Mouse (Mus musculus): ENCODE data around the gene Trim44. TPM values are rescaled to one million over a fixed set of nuclear protein-coding genes. Genes with fewer than 3 reads are reported as not detected.

Trim44 gene
- polyA plus RNA-seq, 1 experiment from 2014 or later = 36.8 TPM

DNA sequence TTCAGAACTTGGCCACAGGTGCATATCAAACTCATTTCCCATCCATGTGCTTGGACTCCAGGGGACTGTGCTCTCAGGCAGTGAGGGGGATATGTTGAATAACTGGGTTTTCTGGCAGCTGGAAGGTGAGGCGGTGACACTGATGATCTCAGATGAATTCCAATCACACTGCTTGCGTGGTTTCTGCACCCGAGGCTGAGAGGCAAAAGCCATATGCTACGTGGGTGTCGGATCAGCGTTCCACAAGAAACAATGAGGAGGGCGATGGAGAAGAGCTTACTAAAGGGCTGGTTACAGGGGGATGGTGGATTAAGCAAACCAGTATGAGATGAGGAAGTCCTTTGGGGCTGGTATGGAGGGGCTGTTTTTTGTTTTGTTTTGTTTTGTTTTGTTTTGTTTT lies 127.8 kb downstream of the Trim44 start:
- WGBS = 81% methylated on average over 7 of the region's 7 CpGs
- ATAC-seq (ENCODE audit: insufficient number of reproducible peaks, insufficient read depth, low FRiP score, low read depth) = no peak

GRCm38 (mm10) chr2:102277946-102278345 lies 129.7 kb downstream of the Trim44 start:
- H3K4me2 ChIP-seq (replicated peaks; ENCODE audit: low read depth, low read length) = no peak overlapping the region
- H3K27me3 ChIP-seq (ENCODE audit: control insufficient read depth, insufficient read depth, low read length) = no peaks in the 10 kb centered on the region
- H3K4me1 ChIP-seq (ENCODE audit: control insufficient read depth, insufficient read depth, low read length) = no peaks in the 10 kb centered on the region
- no peak overlapping the region for H3K9ac ChIP-seq (replicated peaks; ENCODE audit: low read depth, low read length)
- H3K9me3 ChIP-seq (ENCODE audit: control insufficient read depth, low read depth, low read length) = no peaks in the 10 kb centered on the region
- 33% methylated on average over 1 of the region's 1 CpGs for WGBS
- H3K4me3 ChIP-seq (ENCODE audit: low read depth, low read length) = no peak overlapping the region
- no peaks in the 10 kb centered on the region for H3K36me3 ChIP-seq (ENCODE audit: control insufficient read depth, insufficient read depth, low read length)
- no peak for ATAC-seq (ENCODE audit: insufficient number of reproducible peaks, insufficient read depth, low FRiP score, low read depth)
- no peak overlapping the region for H3K27ac ChIP-seq (ENCODE audit: low read length)

More for the DNA sequence above, 127.8 kb downstream of the Trim44 start:
- H3K27me3 ChIP-seq (ENCODE audit: control insufficient read depth, insufficient read depth, low read length) = no peaks in the 10 kb centered on the region
- H3K36me3 ChIP-seq (ENCODE audit: control insufficient read depth, insufficient read depth, low read length) = no peaks in the 10 kb centered on the region
- no peaks in the 10 kb centered on the region for H3K4me1 ChIP-seq (ENCODE audit: control insufficient read depth, insufficient read depth, low read length)
- H3K27ac ChIP-seq (ENCODE audit: low read length) = no peak overlapping the region
- H3K9ac ChIP-seq (replicated peaks; ENCODE audit: low read depth, low read length) = no peak overlapping the region
- no peak overlapping the region for H3K4me3 ChIP-seq (ENCODE audit: low read depth, low read length)
- H3K9me3 ChIP-seq (ENCODE audit: control insufficient read depth, low read depth, low read length) = no peaks in the 10 kb centered on the region
- H3K4me2 ChIP-seq (replicated peaks; ENCODE audit: low read depth, low read length) = no peak overlapping the region

GRCm38 (mm10) chr2:102273280-102273679 lies 134.3 kb downstream of the Trim44 start:
- H3K9ac ChIP-seq (replicated peaks; ENCODE audit: low read depth, low read length) = no peak overlapping the region
- no peaks in the 10 kb centered on the region for H3K27me3 ChIP-seq (ENCODE audit: control insufficient read depth, insufficient read depth, low read length)
- H3K27ac ChIP-seq (ENCODE audit: low read length) = no peak overlapping the region
- H3K9me3 ChIP-seq (ENCODE audit: control insufficient read depth, low read depth, low read length) = no peaks in the 10 kb centered on the region
- H3K4me1 ChIP-seq (ENCODE audit: control insufficient read depth, insufficient read depth, low read length) = no peaks in the 10 kb centered on the region
- WGBS = 75% methylated on average over 7 of the region's 7 CpGs
- ATAC-seq (ENCODE audit: insufficient number of reproducible peaks, insufficient read depth, low FRiP score, low read depth) = no peak
- no peak overlapping the region for H3K4me3 ChIP-seq (ENCODE audit: low read depth, low read length)
- H3K4me2 ChIP-seq (replicated peaks; ENCODE audit: low read depth, low read length) = no peak overlapping the region
- no peaks in the 10 kb centered on the region for H3K36me3 ChIP-seq (ENCODE audit: control insufficient read depth, insufficient read depth, low read length)

GRCm38 (mm10) chr2:102267582-102268339 lies 139.9 kb downstream of the Trim44 start:
- no peaks in the 10 kb centered on the region for H3K27me3 ChIP-seq (ENCODE audit: control insufficient read depth, insufficient read depth, low read length)
- 58% methylated on average over 13 of the region's 13 CpGs for WGBS
- no peak overlapping the region for H3K4me2 ChIP-seq (replicated peaks; ENCODE audit: low read depth, low read length)
- H3K9me3 ChIP-seq (ENCODE audit: control insufficient read depth, low read depth, low read length) = no peaks in the 10 kb centered on the region
- no peak overlapping the region for H3K27ac ChIP-seq (ENCODE audit: low read length)
- no peaks in the 10 kb centered on the region for H3K4me1 ChIP-seq (ENCODE audit: control insufficient read depth, insufficient read depth, low read length)
- no peaks in the 10 kb centered on the region for H3K36me3 ChIP-seq (ENCODE audit: control insufficient read depth, insufficient read depth, low read length)
- H3K4me3 ChIP-seq (ENCODE audit: low read depth, low read length) = no peak overlapping the region
- H3K9ac ChIP-seq (replicated peaks; ENCODE audit: low read depth, low read length) = no peak overlapping the region
- no peak for ATAC-seq (ENCODE audit: insufficient number of reproducible peaks, insufficient read depth, low FRiP score, low read depth)

- Histone ChIP-seq H3K4me1 (ENCODE audit: control insufficient read depth, insufficient read depth, low read length) (no peaks in the 10 kb centered on the region), H3K9me3 (ENCODE audit: control insufficient read depth, low read depth, low read length) (no peaks in the 10 kb centered on the region), H3K27me3 (ENCODE audit: control insufficient read depth, insufficient read depth, low read length) (no peaks in the 10 kb centered on the region), H3K4me2 (replicated peaks; ENCODE audit: low read depth, low read length) (no peak overlapping the region), H3K36me3 (ENCODE audit: control insufficient read depth, insufficient read depth, low read length) (no peaks in the 10 kb centered on the region), H3K4me3 (ENCODE audit: low read depth, low read length) (no peak overlapping the region), H3K9ac (replicated peaks; ENCODE audit: low read depth, low read length) (no peak overlapping the region), H3K27ac (ENCODE audit: low read length) (no peak overlapping the region)
- ATAC-seq (ENCODE audit: insufficient number of reproducible peaks, insufficient read depth, low FRiP score, low read depth) = no peak
- 95% methylated on average over 3 of the region's 3 CpGs for WGBS
These were observed 140.7 kb downstream of the Trim44 start for GRCm38 (mm10) chr2:102266911-102267310.

DNA sequence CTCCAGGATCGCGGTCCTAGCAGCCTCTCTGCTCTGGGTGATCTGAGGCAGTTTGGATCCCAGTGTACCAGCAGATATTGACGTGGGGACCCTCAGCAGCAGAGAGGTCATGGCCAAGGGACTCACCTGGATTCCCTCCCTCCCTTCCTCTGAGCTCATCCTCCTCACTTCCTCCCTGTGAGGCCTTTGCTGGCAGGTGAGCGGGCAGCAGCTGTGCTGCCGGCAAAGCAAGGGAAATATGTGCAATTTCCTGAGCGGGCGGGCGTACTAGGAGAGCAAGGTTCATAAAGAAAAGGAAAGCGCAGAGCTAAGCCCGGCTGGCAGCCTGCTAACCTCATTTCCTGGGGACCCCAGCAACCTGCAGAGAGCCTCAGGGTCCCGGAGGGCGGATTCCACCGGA lies 148.5 kb downstream of the Trim44 start:
- no peak overlapping the region for H3K9ac ChIP-seq (replicated peaks; ENCODE audit: low read depth, low read length)
- no peak for ATAC-seq (ENCODE audit: insufficient number of reproducible peaks, insufficient read depth, low FRiP score, low read depth)
- 6% methylated on average over 13 of the region's 13 CpGs for WGBS

DNA sequence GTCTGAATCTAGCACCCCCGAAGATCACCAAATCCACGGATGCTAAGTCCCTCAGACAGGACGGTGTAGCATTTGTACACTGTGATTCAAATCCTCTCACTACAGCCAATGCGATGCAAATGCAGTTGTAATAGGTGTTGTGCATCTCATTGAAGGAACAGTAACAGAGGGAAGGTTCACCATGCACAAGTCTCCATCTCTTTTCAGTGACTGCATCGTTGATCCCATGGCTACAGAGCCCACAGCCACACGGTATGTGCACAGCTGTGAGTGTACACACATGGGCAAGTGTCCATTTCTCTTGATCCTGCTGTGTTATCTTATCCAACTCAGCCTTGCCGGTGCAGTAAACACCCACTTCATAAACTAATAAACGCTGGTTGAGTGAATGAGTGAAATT lies 148.9 kb downstream of the Trim44 start:
- no peak overlapping the region for H3K27ac ChIP-seq (ENCODE audit: low read length)
- no peak overlapping the region for H3K4me2 ChIP-seq (replicated peaks; ENCODE audit: low read depth, low read length)
- WGBS = 27% methylated on average over 8 of the region's 8 CpGs
- ATAC-seq (ENCODE audit: insufficient number of reproducible peaks, insufficient read depth, low FRiP score, low read depth) = no peak
- H3K9me3 ChIP-seq (ENCODE audit: control insufficient read depth, low read depth, low read length) = no peaks in the 10 kb centered on the region
- H3K9ac ChIP-seq (replicated peaks; ENCODE audit: low read depth, low read length) = no peak overlapping the region
- no peaks in the 10 kb centered on the region for H3K36me3 ChIP-seq (ENCODE audit: control insufficient read depth, insufficient read depth, low read length)
- H3K4me3 ChIP-seq (ENCODE audit: low read depth, low read length) = no peak overlapping the region
- peaks cover 6% of the 10 kb centered on the region; the same call in 1 of the 2 replicates for H3K4me1 ChIP-seq (ENCODE audit: control insufficient read depth, insufficient read depth, low read length)
- H3K27me3 ChIP-seq (ENCODE audit: control insufficient read depth, insufficient read depth, low read length) = no peaks in the 10 kb centered on the region

More for the DNA sequence above, 148.5 kb downstream of the Trim44 start:
- Histone ChIP-seq H3K27ac (ENCODE audit: low read length) (no peak overlapping the region), H3K9me3 (ENCODE audit: control insufficient read depth, low read depth, low read length) (no peaks in the 10 kb centered on the region), H3K4me2 (replicated peaks; ENCODE audit: low read depth, low read length) (no peak overlapping the region; the same call in 1 of the 2 replicates), H3K4me3 (ENCODE audit: low read depth, low read length) (no peak overlapping the region), H3K4me1 (ENCODE audit: control insufficient read depth, insufficient read depth, low read length) (peaks cover 6% of the 10 kb centered on the region; the same call in 1 of the 2 replicates), H3K27me3 (ENCODE audit: control insufficient read depth, insufficient read depth, low read length) (no peaks in the 10 kb centered on the region), H3K36me3 (ENCODE audit: control insufficient read depth, insufficient read depth, low read length) (no peaks in the 10 kb centered on the region)

- no peak overlapping the region for H3K4me3 ChIP-seq (ENCODE audit: low read depth, low read length)
These were observed 149.5 kb downstream of the Trim44 start for GRCm38 (mm10) chr2:102257964-102258605.

More at GRCm38 (mm10) chr2:102257964-102258605, 149.5 kb downstream of the Trim44 start:
- no peaks in the 10 kb centered on the region for H3K27me3 ChIP-seq (ENCODE audit: control insufficient read depth, insufficient read depth, low read length)
- peaks cover 6% of the 10 kb centered on the region; the same call in 1 of the 2 replicates for H3K4me1 ChIP-seq (ENCODE audit: control insufficient read depth, insufficient read depth, low read length)
- no peak overlapping the region for H3K9ac ChIP-seq (replicated peaks; ENCODE audit: low read depth, low read length)
- no peaks in the 10 kb centered on the region for H3K36me3 ChIP-seq (ENCODE audit: control insufficient read depth, insufficient read depth, low read length)
- no peak overlapping the region for H3K4me2 ChIP-seq (replicated peaks; ENCODE audit: low read depth, low read length)
- H3K27ac ChIP-seq (ENCODE audit: low read length) = no peak overlapping the region
- no peak; the same call in 1 of the 2 replicates for ATAC-seq (ENCODE audit: insufficient number of reproducible peaks, insufficient read depth, low FRiP score, low read depth)
- no peaks in the 10 kb centered on the region for H3K9me3 ChIP-seq (ENCODE audit: control insufficient read depth, low read depth, low read length)
- WGBS = 3% methylated on average over 12 of the region's 12 CpGs
